Comparison of ENCODE assay signal across 25 mouse cellular contexts in the genomic region with DNA sequence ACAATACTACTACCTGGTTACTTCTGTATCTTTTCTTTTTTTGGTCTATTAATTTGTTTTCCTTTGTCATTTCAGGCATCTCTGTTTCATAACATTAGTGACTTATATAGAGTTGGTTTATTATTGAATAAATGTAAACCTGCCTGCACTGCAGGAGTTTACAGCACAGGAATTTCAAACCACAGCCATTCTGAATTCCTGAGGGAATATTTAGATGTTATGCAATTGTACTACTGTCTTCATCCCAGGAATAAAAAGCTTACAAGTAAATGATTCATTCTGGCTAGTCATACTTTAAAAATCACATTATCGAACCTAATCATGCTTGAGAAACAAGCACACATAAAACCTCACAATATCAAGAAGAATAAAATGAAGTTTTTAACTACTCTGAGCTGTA.
"Had no signal": no experiment of that assay in that cellular context is flagged by ENCODE, and none has a peak within 500 bp of the region (broad histone marks: within the 10 kb centered on the region; RNA-seq: fewer than 3 reads in every experiment).

No protein-coding gene starts in this region.

- H3K27me3 ChIP-seq: heart, embryonic 12.5 days; hindbrain, embryonic 12.5 days; intestine, embryonic 15.5 days; limb, embryonic 13.5 days; limb, embryonic 15.5 days; liver, embryonic 12.5 days had no signal

- H3K4me1 ChIP-seq: heart, embryonic 10.5 days; heart, embryonic 12.5 days; intestine, embryonic 15.5 days; limb, embryonic 15.5 days; liver, embryonic 12.5 days had no signal

- H3K4me3 ChIP-seq: gastrocnemius, adult 2 months; heart, embryonic 10.5 days; heart, embryonic 12.5 days; hindbrain, embryonic 10.5 days; hindbrain, embryonic 12.5 days; intestine, embryonic 15.5 days; layer of hippocampus, adult 2 months; limb, embryonic 13.5 days; limb, embryonic 15.5 days; liver, embryonic 12.5 days had no signal

- ATAC-seq: hindbrain, embryonic 16.5 days; inflammation-experienced regulatory T-cells, adult 6 months; intestine, embryonic 15.5 days; intestine, postnatal 0 days; liver, embryonic 12.5 days had no signal

- H3K36me3 ChIP-seq: heart, embryonic 10.5 days; heart, embryonic 12.5 days; hindbrain, embryonic 10.5 days; hindbrain, embryonic 12.5 days; intestine, embryonic 15.5 days; limb, embryonic 13.5 days; limb, embryonic 15.5 days; liver, embryonic 12.5 days had no signal

- H3K4me2 ChIP-seq: heart, embryonic 12.5 days; hindbrain, embryonic 12.5 days; hindbrain, embryonic 14.5 days; intestine, embryonic 15.5 days; limb, embryonic 13.5 days; limb, embryonic 15.5 days; liver, embryonic 12.5 days had no signal

- H3K9me3 ChIP-seq: heart, embryonic 10.5 days; heart, embryonic 12.5 days; hindbrain, embryonic 10.5 days; hindbrain, embryonic 12.5 days; intestine, embryonic 15.5 days; limb, embryonic 13.5 days; limb, embryonic 15.5 days; liver, embryonic 12.5 days had no signal

- DNase-seq: gastrocnemius, adult 2 months; gastrocnemius, postnatal 10 days; gastrocnemius, postnatal 25 days; heart, adult 18-20 months; heart, postnatal 10 days; heart, postnatal 4 days; kidney, adult 18-20 months; kidney, postnatal 10 days; kidney, postnatal 25 days; kidney, postnatal 4 days; left cerebral cortex, postnatal 4 days had no signal

- H3K27ac ChIP-seq: gastrocnemius, adult 2 months; heart, embryonic 10.5 days; hindbrain, embryonic 10.5 days; hindbrain, embryonic 12.5 days; hindbrain, embryonic 14.5 days; intestine, embryonic 15.5 days; layer of hippocampus, adult 2 months; limb, embryonic 13.5 days; limb, embryonic 15.5 days; liver, embryonic 12.5 days; liver, embryonic 14.5 days had no signal

- H3K9ac ChIP-seq: heart, embryonic 12.5 days; hindbrain, embryonic 12.5 days; hindbrain, embryonic 14.5 days; intestine, embryonic 15.5 days; limb, embryonic 13.5 days; limb, embryonic 15.5 days; liver, embryonic 12.5 days; liver, embryonic 14.5 days had no signal
